Mouse (Mus musculus) thymus, postnatal 10 days (tissue): ENCODE results near the gene Agap3.

Experiments
- DNase-seq, 2 experiments: peaks; one replicate each; pipeline ENCODE4 v3.0.0; 2021; ENCODE audit warnings: low spot score in 2 of 2

Gene Agap3

DNA sequence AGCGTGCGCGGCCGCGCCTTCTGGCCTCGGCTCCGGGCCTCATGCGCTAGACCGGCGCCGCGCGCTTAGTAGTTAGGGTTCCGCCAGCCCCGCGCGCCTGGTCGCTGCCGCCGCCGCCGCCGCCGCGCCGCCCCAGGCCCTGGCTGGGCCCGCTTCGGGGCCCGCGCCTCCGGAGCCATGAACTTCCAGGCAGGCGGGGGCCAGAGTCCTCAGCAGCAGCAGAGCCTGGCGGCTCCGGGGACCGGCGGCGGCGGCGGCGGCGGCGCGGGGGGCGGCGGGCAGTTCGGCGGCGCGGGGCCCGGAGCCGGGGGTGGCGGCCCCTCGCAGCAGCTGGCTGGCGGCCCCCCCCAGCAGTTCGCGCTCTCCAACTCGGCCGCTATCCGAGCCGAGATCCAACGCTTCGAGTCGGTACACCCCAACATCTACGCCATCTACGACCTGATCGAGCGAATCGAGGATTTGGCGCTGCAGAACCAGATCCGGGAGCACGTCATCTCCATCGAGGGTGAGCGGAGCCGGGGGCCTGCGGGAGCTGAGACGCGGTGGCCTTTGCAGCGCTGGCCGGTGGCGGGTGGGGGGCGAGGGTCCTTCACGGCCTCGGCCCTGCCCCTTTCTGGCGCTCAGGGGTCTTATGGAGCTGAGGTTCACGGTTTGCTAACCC is at the start of gene Agap3:
Gene Agap3, plus strand, starts transcription at position 148 of the 661 bp plus-strand sequence.
- peak; percentile 38 to 40 for DNase-seq

DNA sequence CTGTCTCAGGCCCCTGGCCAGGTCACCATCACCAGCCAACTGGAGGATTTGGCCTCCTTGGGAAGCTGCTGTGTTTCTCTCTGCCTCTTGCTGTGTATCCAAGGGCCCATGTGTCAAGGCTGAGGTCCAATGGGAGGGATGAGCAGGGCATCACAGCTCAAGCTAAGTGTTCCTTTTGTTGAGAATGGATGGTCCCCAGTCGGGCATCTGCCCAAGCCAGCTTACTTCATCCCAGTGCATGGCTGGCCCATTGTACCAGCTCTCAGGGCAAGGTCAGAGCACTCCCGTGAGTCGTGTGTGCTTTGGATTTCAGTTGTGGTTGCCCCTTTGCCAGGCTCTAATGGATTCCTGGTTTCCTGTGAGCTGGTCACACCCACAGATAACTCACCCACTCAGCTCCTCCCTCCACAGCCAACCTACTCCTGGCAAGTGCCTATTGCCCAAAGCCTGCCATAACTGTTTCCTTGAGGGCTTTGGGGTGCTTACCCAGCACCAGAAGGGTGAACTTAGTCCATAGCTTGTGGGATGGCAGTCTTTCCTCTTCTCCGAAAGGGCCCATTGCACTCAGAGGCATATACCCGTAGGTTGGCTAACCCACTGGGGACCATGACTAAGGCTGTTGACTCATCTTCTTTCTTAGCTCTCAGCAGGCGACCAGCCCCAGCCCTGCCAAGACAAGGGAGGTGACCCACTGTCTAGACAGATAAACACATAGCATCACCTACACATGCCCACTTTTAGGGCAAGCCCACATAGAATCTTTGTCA is 47.2 kb upstream of the Agap3 start:
- DNase-seq, result no peak

DNA sequence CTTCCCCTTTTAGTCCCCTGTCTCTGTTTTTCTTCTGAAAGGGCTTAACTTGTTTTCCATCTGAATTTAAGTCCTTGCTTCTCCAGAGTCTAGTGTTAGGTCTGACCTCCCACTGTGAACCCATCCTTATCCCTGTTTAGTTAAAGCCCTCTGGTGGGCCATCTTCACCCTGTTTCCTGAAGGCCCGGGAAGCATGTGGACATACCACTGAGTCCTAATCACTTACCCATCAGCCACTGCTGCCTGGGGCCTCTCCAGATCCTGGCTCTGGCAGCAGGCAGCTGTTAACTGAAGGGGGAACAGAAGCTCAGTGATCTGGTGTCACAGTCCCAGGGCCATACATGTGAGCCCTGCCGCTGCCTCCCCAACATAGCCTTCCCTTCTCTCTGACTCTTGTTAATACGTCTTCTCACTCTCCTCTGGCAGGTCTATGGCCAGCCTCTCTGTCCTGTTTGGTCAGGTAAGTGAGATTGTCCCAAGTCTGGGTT is 46.5 kb upstream of the Agap3 start:
- no peak for DNase-seq

DNA sequence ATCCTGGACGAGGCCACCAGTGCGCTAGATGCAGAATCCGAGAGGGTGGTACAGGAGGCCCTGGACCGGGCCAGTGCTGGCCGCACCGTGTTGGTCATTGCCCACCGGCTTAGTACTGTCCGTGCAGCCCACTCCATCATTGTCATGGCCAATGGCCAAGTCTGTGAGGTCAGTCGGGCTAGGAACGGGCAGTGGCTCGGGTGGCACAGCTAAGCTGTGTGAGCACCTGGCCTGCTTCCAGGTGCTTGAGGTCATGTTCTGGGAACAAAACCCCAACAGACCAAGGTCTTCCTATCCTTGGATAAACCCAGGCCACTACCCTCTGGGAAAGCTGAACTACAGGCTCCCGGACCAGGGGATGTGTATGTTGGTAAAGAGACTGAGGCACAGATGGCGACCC is 43.3 kb upstream of the Agap3 start:
- DNase-seq, result no peak

DNA sequence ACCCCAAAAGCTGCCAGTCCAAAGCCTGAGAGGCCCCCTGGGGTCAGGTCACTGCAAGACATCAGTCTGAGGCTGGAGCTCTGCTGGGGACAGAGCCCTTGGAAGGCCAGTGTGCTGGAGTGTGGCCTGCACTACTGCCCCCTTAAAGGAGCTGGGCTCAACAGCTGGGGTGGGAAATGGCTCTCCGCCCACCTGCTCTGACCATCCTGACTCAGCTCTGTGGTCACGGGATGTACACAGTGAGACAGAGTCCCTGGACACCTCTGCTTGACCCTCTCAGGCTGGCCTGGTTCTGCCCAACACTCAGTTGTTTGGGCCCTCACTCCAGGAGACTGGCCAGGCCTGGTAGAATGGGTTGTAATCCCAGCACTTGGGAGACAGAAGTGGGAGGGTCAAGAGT is 42.5 kb upstream of the Agap3 start:
- no peak for DNase-seq

DNA sequence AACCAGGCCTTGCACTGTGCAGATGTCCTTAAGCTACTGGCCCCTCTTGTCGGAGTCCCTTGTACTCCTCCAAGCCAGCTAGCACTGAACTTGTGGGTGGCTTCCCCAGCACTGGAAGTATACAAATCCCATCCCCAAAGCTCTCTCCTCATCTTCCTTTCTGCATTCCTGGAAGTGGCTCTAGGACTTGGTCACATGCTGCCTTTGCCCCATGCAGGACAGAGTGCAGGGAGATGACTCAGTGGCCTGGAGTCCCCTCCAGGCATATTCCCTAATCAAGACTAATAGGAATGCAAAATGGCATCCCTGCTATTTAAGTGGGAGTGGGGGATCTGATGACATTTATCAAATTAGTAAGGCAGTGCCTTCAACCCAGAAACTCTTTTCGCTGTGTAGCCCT is 39.9 kb upstream of the Agap3 start:
- DNase-seq, result no peak

DNA sequence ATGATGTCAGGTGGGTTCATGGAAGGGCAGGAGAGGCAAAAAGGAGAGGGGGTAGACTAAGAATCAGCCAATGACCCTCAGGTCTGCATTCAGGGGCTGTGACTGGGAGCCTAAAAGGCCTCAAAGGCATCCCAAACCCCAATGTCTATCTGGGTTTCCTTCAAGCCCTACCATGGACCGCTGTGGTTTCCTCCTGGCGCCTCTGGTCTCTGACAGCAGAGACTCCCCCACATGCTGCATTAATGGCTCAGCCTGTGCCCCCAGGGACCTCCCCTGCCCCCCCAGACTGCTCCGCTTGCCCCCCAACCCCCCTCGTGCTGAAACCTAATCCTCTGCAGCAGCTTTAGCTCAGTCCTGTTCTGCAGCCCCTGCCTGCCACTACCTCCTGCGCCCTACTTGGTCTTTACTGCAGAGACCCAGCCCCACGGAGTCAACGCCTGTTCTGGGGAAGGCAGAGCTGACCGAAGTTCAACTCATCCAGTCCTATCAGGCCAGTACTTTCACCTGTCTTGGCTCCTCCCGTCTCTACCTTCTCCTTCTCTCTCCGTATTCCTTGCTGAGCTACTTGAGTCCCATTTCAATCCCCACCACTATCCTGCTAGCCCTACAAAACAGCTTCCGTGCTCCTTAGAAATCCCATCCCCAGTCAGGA is 38.8 kb upstream of the Agap3 start, which contains the start of gene Asic3:
Gene Asic3, plus strand, starts transcription at position 351 of the 652 bp plus-strand sequence.
- DNase-seq, result no peak

DNA sequence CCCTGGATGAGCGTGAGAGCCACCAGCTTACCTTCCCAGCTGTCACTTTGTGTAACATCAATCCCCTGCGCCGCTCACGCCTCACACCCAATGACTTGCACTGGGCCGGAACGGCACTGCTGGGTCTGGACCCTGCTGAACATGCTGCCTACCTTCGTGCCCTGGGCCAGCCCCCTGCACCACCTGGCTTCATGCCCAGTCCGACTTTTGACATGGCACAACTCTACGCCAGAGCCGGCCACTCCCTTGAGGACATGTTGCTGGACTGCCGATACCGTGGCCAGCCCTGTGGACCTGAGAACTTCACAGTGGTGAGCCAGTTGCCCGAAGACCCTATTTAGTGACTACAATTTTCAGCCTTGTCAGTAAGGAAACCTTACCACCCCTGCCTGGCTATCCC is 38.0 kb upstream of the Agap3 start:
- no peak for DNase-seq

DNA sequence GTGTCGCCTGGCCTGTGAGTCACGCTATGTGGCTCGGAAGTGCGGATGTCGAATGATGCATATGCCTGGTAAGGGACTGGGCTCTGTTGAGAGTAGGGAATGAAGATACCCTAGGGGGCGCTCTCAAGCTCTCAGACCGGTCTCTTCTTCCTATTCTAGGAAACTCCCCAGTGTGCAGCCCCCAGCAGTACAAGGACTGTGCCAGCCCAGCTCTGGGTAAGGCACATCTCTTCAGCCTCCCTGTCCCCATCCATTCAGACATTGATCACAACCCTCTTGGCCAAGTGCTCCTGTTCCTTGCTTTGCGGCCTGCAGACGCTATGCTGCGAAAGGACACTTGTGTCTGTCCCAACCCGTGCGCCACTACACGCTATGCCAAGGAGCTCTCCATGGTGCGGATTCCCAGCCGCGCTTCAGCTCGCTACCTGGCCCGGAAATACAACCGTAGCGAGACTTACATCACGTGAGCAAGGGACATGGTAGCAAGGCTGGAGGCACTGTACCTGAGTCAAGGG is 35.7 kb upstream of the Agap3 start:
- peak; percentile 52 to 83 for DNase-seq

DNA sequence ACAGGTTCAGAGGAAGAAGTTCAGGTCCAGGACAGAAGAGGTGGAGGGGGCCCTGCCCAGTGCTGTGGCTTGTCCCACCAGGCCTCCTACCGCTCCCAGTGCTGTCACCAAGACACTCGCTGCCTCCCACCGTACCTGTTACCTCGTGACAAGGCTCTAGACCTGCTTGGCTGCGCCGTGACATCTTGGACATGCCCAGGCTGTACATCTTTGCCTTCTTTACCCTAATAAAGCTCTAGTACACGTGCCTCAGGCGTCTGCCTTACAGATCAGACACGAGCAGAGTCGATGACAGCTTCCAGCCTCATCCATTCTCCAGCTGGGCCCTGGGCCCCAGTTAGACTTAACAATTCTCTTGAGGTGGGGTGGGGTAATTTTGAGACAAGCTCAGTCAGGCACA is 34.4 kb upstream of the Agap3 start:
- DNase-seq, result no peak

DNA sequence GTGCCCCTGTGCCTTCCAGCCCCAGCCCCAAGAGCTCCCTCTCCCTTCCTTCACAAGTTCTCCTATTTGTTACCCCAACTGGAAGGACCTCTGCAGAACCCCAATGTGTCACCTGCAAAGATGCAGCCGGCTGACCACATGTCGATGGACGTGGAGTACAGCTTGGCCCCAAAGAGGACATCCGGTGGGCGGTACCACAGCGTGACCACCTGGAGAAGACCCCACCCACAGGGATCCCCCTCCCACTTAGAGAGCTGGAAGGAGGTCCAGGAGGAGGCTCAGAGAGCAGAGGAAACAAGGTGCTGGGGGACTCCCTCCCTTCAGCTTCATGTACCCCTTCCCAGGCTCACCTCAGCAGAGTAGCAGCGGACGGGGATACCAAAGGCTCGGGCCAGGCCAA is 31.6 kb upstream of the Agap3 start:
- DNase-seq, result no peak

DNA sequence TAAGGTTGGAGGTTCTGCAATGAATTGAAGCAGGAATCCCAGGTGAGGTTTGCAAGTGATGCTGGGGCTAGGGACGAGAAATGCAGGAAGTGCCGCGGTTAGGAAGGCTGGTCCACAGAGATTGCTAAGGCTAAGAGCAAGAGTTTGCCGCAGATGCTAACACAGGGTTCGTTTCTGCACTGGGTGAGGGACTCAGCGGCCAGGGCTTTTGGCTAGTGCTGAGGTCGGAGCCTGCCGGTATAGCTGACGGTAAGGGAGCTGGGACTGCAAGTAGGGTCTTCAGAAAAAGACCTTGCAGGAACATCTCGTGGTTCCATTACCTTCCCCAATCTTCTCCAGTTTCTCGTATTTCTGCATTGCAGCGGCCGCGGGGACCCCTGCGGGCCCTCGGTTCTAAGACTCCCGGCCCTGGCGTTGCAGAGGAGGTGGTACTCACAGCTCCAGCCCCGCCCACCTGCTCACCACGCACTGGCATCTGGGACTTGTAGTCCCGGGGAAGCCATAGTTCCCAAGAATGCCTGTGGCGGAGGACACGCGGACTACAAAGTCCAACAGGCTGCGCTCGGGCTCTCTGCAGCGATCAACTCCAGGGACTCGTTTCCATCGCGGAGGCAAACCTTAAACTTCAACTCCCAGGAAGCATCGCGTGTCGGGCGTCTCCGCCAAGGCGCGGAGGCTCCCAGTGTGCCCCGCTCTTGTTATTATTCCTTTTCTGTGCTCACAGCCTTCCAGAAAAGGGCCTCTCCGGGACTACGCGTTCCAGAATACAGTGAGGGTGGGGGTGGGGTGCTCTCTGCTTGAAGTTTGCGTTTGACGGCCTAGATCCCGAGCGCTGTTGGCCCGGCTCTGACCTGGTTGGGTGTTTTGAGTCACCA is 28.6 kb upstream of the Agap3 start, which contains the start of the genes Cdk5 and Slc4a2:
Gene Cdk5, minus strand, starts transcription at position 402 of the 875 bp plus-strand sequence.
Gene Slc4a2, plus strand, starts transcription at position 709 of the 875 bp plus-strand sequence.
- peak; percentile 95 to 97 for DNase-seq

DNA sequence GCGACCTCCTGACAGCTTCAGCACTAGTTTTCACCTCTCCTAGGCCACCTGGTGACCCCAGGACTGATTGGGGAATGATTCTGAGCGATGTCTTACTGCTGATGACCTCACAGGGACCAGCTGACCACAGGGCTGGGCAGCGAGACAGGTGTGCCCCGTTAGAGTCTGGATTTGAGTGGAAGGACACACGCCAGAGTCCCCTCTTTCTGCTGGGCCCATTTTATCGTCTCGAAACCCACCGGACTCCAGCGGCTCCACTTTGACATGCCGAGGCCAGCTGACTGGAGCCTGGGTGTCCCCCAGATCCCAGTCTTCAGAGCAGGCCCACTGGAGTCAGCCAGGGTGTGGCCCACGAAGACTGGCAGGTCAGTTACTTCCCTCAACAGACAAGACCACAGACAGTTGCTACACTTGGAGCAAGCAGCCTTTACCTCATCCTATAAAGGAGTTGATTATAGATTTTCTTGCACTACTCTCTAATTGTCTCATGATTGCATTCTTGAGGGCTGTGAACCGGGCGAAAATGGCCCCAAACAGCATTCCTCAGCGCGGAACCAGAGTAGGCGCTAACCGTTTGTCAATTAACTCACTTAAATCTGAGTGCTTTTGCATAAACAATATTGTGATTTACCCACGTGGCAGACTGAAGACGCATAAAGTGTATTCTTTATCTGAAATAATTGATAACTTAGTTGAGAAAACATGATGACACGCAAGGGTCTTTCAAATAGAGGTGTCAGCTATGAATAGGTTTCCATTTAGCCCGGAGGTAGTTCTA is 27.8 kb upstream of the Agap3 start:
- no peak for DNase-seq

DNA sequence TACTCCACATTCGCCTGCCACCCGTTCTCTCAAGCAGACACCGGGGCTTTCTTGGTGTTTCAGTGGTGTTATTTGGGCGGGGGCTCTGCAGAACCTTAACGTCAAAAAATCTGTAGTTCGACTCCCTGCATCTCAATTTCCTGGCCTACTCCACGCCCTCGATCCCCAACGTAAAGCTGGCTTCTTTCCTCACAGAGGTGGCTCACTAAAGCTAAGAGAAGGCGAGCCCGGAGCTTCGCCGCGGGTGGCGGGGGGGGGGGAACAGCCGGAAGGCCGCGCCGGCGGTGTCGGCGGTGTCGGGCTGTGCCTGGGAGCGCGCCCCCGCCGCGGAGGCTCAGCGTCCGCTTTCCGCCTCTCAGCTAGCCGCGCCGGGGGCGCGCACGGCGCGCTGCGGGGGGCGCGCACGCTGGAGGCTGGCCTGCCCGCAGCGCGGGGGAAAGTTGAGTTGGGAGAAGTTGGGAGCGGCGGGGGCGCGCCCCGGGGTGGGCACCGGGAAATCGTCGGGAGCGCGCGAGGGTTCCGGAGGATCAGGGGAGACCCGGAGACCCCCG is 27.0 kb upstream of the Agap3 start:
- DNase-seq, result peak; percentile 80 to 87

DNA sequence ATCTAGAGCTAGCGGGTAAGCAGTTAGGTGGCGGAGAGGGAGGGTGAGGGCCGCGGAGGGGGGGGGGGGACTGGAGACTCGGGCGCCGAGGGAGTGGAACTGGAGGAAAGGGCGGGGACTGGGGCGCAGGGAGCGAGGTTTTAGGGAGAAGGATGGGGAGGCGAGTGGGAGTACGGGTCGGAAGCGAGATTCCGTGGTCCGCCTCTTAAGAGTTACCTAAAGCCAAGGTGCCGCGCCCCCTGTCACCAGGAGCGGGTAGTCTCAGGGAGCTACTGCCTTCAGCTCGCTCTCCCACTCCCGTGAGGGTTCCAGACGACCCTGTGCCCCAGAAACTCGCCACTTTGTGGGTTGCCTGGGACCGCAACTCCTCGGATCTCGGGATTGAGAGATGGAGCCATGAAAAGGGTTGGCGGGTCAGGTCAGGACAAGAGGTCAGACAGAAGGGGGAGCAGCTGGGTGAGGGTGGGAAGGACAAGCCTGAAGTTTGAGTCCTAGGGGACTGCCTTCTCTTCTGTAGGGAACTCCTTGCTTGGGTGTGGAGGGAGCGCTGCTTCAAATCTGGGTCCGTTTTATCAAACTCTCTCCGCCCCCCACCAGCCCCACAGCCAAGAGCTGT is 26.4 kb upstream of the Agap3 start:
- DNase-seq, result peak; percentile 68 to 74

DNA sequence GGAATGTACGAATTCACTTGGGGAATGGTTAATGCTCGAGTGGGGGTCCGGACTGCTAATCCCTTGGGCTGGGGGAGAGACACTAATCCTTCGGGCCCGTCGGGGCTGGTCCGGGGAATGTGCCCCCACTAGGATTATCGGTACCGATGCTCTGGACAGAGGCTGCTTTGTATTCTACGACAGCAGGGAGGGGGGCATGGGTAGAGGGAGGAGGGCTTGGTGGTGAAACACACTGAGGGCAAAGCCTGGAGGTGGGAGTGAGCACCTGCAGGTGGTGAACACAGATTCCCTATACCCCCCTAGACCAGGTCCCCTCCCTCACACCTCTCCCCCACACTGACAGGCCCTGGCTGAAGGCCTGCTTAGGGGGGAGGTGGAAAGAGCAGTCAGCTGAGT is 25.9 kb upstream of the Agap3 start:
- peak in 1 of 2 experiments; percentile 42 for DNase-seq

DNA sequence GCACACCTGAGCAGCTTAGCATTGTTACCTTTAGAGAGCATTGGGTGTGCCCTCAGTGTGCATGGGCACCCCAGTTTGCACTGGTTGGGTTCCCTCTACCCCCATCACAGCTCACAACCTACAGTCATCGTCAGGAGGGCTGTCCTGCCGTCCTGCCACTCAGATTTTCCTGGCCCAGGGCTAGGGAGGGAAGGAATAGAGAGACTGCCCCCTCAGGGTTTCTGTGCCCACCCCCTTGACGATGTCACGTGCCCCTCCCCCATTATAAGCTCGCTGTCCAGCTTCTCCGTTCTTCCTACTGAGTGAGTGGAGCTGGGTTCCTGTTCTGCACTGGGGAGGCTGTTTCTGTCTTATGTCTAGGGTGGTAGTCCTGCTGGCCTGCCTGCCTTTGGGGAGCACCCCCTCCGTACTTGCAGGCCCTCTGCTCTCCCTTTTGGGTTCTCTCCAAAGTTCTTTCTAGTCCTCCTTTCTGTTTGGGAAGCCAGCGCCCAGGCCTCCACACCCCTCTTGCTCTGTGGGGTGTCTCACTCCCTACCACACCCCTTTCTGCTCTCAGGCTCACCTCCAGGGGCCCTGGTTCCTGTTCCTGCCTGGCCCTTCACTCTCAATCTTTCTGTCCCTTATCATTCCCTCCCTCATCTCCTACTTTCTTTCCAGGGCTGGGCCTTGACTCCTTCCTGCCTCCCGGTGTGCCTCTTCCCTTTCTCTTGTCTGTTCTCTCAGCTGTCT is 25.3 kb upstream of the Agap3 start:
- no peak for DNase-seq

DNA sequence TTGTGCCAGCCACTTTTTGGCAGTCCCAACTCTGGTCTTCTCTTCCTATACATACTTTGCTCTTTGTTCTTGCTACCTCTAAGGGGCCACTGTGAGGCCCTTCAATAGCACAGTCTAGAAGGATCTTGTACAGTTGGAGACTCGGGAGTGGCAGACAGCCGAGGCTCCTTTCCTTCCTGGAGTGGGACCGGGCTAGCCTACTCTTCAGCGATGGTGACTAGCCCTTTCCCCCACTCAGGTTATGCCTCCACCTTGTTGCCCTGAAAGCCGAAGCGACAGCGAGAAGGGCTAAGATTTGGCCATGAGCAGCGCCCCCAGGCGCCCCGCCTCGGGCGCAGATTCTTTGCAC is 24.7 kb upstream of the Agap3 start:
- DNase-seq, result no peak

DNA sequence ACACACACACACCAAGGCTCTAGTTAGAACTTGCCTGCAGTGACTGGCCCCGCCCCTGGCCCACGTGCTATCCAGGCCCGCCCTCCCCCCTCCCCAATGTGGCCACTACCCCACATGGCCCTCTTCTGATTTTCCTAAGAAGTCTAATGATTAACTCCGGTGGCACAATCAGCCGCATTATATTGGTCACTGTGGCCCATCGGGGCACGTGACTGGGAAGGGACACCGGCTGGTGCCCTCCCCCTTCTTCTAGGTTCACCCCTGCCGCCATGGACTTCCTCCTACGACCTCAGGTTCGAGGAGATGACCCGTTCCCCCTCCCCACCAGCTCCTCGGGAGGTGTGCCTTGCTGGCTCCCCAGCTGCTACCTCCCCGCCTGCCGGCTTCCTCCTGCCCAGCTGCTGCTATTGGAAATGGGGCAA is 24.0 kb upstream of the Agap3 start:
- DNase-seq, result no peak
